Mouse (Mus musculus) MEL (cell line): ENCODE data around the gene Trim2.

ENCODE experiments used
- CHD2 ChIP-seq: IDR thresholded peaks from 2 replicates; pipeline ENCODE4 v1.6.1; 2011; ENCODE audit warnings: low read length, improper control_type of control experiment
- CTCF ChIP-seq, 3 experiments: IDR thresholded peaks in 2 of 3; conservative IDR thresholded peaks in 1 of 3; 2 replicates each; pipeline ENCODE4 v1.5.1; 2011 to 2012; ENCODE audit warnings: low read length in 3 of 3, low read depth in 2 of 3, mild to moderate bottlenecking in 2 of 3, improper control_type of control experiment in 1 of 3, inconsistent platforms in 1 of 3, mixed read lengths in 1 of 3, moderate library complexity in 1 of 3; ENCODE audit not compliant: control insufficient read depth in 1 of 3, insufficient read depth in 1 of 3, poor library complexity in 1 of 3, severe bottlenecking in 1 of 3
- GABPA ChIP-seq: IDR thresholded peaks from 2 replicates; pipeline ENCODE4 v1.6.1; 2012; ENCODE audit warnings: low read depth, mild to moderate bottlenecking, inconsistent platforms, low read length, improper control_type of control experiment, moderate library complexity
- MAFK ChIP-seq: IDR thresholded peaks from 2 replicates; pipeline ENCODE4 v1.6.1; 2011; ENCODE audit warnings: low read depth, mild to moderate bottlenecking, low read length, improper control_type of control experiment, borderline replicate concordance
- POLR2A ChIP-seq, 2 experiments: IDR thresholded peaks; 2 replicates each; pipeline ENCODE4 v1.6.1; 2011 to 2012; ENCODE audit warnings: low read length in 2 of 2, mild to moderate bottlenecking in 2 of 2, control low read depth in 1 of 2, improper control_type of control experiment in 1 of 2, low read depth in 1 of 2, moderate library complexity in 1 of 2; ENCODE audit not compliant: control insufficient read depth in 1 of 2, insufficient read depth in 1 of 2, poor library complexity in 1 of 2
- POLR2AphosphoS2 ChIP-seq: IDR thresholded peaks from 2 replicates; pipeline ENCODE4 v1.6.1; 2011; ENCODE audit warnings: low read length, improper control_type of control experiment
- POLR2AphosphoS5 ChIP-seq: IDR thresholded peaks from 2 replicates; pipeline ENCODE4 v1.6.1; 2012; ENCODE audit warnings: low read depth, borderline replicate concordance, mild to moderate bottlenecking, inconsistent platforms, low read length, moderate library complexity, mixed read lengths
- RAD21 ChIP-seq: IDR thresholded peaks from 2 replicates; pipeline ENCODE4 v1.6.1; 2011; ENCODE audit warnings: mild to moderate bottlenecking, low read depth, low read length, improper control_type of control experiment
- SIN3A ChIP-seq: IDR thresholded peaks from 2 replicates; pipeline ENCODE4 v1.6.1; 2012; ENCODE audit warnings: low read length, improper control_type of control experiment, inconsistent platforms
- TBP ChIP-seq: IDR thresholded peaks from 2 replicates; pipeline ENCODE4 v1.8.0; 2011; ENCODE audit warnings: low read depth, low read length, improper control_type of control experiment
- TCF12 ChIP-seq: IDR thresholded peaks from 2 replicates; pipeline ENCODE4 v1.6.1; 2014; ENCODE audit warnings: low read depth, mild to moderate bottlenecking, inconsistent platforms, low read length, improper control_type of control experiment, moderate library complexity
- USF1 ChIP-seq: IDR thresholded peaks from 2 replicates; pipeline ENCODE4 v1.6.1; 2014; ENCODE audit warnings: low read depth, mild to moderate bottlenecking, inconsistent platforms, low read length, improper control_type of control experiment, moderate library complexity

GRCm38 (mm10) chr3:84199516-84199915, 107.2 kb downstream of the Trim2 start:
- no peak for TF ChIP-seq USF1
- no peak for TF ChIP-seq GABPA
- TF ChIP-seq POLR2AphosphoS5 = no peak
- no peak for TF ChIP-seq TCF12
- no peak for TF ChIP-seq POLR2A (IDR thresholded peaks at IDR 0.05; ENCODE audit: control insufficient read depth in 1 of 2, insufficient read depth in 1 of 2, low read depth in 1 of 2, low read length in 2 of 2, poor library complexity in 1 of 2)
- TF ChIP-seq TBP = no peak
- TF ChIP-seq SIN3A = no peak
- no peak for TF ChIP-seq RAD21
- TF ChIP-seq CTCF (IDR thresholded peaks at IDR 0.05 in 2 of 3, conservative IDR thresholded peaks at IDR 0.05 in 1 of 3; ENCODE audit: control insufficient read depth in 1 of 3, insufficient read depth in 1 of 3, low read depth in 2 of 3, low read length in 3 of 3, poor library complexity in 1 of 3, severe bottlenecking in 1 of 3) = no peak
- TF ChIP-seq MAFK = no peak
- no peak for TF ChIP-seq CHD2
- no peak for TF ChIP-seq POLR2AphosphoS2
